Mouse (Mus musculus) cerebellum, adult 2 months (tissue): ENCODE measurements around the gene C1ra.

ENCODE experiments used
- CTCF ChIP-seq: fragments of 200-500 bp; IDR thresholded peaks from 2 replicates; pipeline ENCODE4 v1.5.1; 2011; ENCODE audit warnings: low read depth, mild to moderate bottlenecking, control low read depth, low read length, moderate library complexity, borderline replicate concordance; ENCODE audit not compliant: insufficient read depth
- POLR2A ChIP-seq: fragments of 200-500 bp; IDR thresholded peaks from 2 replicates; pipeline ENCODE4 v1.6.1; 2011; ENCODE audit warnings: low read length, control low read depth, borderline replicate concordance; ENCODE audit not compliant: insufficient read depth

DNA sequence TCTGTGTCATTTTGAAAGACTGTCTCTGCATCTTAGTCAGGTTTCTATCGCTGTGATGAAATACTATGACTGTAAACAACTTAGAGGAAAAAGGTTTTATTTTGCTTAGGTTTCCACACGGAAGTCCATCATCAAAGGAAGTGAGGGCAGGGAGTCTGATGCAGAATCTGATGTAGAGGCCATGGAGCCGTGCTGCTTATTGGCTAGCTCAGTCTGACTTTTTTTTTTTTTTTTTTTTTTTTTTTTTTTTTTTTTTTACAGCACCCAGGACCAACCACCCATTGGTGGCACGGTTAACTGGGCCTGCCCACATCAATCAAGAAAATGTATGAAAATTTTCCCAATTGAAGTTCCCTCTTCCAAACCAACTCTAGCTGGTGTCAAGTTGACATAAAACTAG lies 23.3 kb upstream of the C1ra start:
- TF ChIP-seq CTCF (no peak), POLR2A (no peak)
